Mouse (Mus musculus) ES-Bruce4 (cell line): ENCODE measurements around the gene Sptb.

Experiments used
- EP300 ChIP-seq: IDR thresholded peaks from 2 replicates; pipeline ENCODE4 v1.6.1; 2011; ENCODE audit warnings: low read depth, low read length; ENCODE audit not compliant: insufficient read depth
- POLR2A ChIP-seq: IDR thresholded peaks from one replicate; pipeline ENCODE4 v1.8.1; 2011; ENCODE audit warnings: low read length; ENCODE audit not compliant: insufficient read depth

- TF ChIP-seq POLR2A: no peak
- TF ChIP-seq EP300: no peak
Observed at GRCm38 (mm10) chr12:76583454-76583853, 126.9 kb downstream of the Sptb start.
